Mouse (Mus musculus) skeletal muscle tissue, adult 2 months (tissue): ENCODE measurements around the gene Def6.
A peak's percentile ranks its signal among the peaks of the same experiment; 100 is the strongest.

Source experiments
- DNase-seq: peaks from one replicate; pipeline ENCODE4 v3.0.0-alpha.2; 2012; ENCODE audit warnings: low read depth, low spot score

Def6 gene

DNA sequence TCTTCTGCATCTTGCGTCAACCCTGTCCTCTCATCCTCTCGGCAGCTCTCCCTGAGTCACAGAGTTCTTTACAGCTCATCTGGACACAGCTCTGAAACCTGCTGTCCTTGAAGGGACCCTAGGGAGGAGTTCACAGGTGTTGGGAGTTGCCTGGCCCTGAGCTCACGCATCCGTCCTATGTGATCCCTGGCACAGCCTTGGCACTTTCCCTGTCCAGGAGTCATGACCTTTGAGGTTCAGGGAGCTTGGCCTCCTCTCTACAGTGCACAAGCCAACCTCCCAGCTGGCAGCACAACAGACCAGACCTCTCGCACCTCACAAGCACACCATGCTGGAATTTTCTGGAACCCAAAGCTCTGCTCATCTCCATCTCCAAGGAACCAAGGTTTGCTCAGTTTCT is 33.3 kb downstream of the Def6 start:
- peak; percentile 77 for DNase-seq

DNA sequence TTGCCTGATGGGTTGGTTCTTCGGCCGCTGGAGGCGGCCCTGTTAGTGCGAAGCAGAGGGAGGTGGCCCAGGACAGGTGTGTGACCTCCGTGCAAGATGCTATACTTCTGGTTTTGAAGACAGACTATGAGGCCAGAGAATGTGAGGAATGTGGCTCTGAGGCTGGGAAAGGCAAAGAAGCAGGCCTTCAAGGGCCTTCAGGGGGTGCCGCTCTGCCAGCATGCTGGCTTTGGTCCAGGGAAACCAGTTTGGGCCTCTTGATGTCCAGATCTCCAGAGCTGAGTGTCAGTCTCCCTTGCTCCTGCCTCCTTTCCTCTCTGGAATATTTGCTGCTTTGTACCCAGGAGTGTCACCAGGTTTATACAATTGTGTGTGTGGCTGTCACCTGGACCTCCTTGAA is 34.7 kb downstream of the Def6 start:
- no peak for DNase-seq

DNA sequence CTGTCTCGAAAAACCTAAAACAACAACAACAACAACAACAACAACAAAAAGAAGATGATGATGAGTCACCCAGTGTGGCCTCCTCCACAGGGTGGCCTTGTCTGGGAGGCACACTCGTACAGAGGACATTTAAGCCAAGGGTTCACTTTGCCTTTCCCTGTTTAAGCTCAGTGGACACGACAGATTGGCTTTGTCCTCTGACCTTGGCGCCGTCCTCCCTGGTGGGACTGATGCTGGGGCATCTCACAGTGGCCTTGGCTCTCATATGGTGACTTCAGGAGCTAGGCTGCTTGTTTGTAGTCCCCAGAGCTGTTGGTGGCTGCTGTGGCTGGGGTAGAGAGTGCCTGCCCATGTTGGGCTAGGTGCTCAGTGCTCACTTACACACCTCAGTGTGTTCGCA is 36.6 kb downstream of the Def6 start:
- DNase-seq = no peak

- DNase-seq = no peak
Measured at GRCm38 (mm10) chr17:28244714-28245113, 37.1 kb downstream of the Def6 start.

- DNase-seq = peak; percentile 36
Measured at GRCm38 (mm10) chr17:28246640-28247039, 39.1 kb downstream of the Def6 start.

DNA sequence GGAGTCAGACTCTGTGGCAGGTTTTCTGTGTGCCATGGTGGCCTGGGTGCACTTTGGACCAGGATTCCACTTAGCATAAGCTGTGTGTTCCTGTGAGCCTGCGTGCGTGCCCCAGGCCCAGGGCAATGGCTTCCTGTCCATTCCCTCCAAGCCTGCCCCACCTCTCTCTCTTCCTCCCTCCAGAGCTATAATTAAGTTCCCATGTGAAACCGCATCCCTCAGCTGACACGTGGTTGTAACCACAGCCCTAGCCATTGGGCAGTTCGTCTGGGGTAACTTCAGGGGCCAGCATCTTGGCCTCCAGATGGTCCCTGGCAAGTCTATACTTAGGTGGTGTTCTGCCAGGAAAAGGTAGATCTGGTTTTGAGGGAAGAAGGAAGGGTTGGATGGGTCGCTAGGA is 40.0 kb downstream of the Def6 start:
- DNase-seq = peak; percentile 93

DNA sequence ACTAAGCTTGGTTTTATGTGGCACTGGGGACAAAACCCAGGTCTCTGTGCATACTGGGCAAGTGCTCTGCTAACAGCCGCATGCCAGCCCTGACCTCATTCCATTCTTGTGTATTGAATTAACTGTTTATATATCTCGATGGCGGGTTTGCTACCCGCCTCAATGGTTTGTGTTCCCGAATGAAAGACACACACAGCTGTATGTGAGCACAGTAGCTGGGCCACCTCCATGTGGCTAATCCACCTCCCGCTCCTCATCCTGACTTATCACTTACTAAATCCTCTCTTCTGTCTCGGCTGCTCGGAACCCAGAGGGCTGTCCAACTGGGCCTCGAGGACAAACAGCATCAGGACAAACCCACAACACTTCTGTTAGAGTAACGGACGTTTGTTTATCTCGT is 41.5 kb downstream of the Def6 start:
- no peak for DNase-seq

DNA sequence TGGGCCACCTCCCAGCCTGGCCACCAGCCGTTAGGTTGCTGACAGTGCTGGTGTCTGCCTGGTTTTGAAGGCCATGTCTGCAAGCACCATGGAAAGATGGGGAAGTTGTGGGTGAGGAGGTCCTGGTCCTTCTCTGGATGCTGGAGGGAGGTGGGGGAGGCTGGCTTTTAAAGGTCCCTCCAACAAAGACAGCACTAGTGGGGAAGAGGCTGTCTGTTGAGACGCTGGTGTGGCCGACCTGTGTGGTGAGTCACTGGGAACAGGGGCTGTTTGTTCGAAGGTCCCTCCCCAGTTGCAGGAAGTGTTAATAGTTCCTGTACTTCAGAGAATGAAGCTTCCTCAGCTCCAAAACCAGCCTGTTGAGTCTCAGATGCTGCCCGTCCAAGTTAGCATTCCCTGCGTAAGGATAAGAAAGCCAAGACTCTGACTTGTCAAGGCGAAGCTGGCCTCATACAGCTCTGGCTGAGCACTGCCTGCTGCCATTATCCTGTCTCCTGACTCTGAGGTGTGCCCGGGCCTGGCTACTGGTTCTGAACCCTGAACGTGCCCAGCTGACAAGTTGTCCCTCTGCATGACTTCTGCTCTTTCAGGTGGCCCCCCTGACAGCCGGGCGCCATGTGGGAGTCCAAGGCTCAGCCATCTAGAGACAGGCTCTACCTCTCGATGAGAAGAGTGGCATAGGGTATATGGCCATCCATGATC is 44.2 kb downstream of the Def6 start:
- no peak for DNase-seq

- no peak for DNase-seq
Measured at GRCm38 (mm10) chr17:28252281-28252648, 44.7 kb downstream of the Def6 start.

DNA sequence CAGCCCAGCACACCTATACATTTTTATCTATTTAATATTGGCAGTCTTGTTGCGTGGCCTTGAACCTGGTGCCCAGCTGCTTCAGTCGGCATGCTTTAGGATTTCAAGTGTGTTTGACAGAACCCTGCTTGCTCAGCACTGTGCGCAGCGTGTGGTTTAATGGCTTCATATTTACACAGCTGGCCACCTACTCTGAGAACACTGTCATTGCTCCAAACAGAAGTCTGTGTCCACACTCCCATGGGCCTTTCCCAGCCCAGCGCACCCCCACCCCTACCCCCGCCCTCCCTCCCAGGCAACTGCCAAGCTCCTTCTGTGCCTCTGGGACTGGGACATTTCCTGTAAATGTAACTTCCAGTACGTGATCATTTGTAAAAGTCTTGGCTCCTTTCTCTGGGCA is 45.6 kb downstream of the Def6 start:
- peak; percentile 34 for DNase-seq

DNA sequence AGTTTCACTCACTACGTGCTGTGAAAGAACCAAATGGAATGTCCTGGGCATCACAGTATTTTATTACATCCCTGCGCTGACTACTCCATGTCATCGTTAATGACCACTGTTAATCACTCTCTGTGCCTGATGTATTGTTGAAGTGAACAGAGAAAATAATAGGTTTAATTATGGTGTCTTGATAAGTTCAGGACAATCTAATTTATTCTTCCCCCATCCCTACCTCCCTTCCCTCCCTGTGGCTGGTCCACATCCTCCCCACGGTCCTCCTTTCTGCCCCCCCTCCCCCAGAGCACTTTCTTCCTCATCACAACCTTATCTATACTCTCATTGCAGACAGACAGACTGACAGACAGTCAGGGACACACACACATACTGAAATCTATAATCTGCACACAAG is 47.2 kb downstream of the Def6 start:
- DNase-seq = no peak

- DNase-seq = no peak
Measured at GRCm38 (mm10) chr17:28255651-28256050, 48.1 kb downstream of the Def6 start.

- peak; percentile 73 for DNase-seq
Measured at GRCm38 (mm10) chr17:28256651-28257328, 49.2 kb downstream of the Def6 start.

GRCm38 (mm10) chr17:28258325-28258724 is 50.7 kb downstream of the Def6 start:
- no peak for DNase-seq

GRCm38 (mm10) chr17:28259890-28260542 is 52.4 kb downstream of the Def6 start:
- DNase-seq = peak; percentile 33

DNA sequence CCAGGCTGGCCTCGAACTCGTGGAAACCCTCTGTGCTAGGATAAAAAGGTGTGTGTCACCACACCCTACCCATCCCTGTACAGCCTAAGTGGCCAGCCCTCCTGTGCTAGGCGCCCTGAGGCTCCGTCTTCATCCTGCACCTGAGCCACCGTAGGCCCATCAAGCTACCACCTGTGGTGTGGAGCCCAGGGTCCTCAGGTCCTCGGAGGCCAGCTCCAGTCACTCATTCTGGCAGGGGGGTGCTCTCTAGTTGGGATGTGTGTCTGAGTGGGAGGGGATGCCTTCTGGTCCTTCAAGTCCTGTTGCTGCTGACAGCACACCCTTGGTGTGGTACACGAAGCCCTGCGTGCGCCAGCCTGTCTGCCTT is 52.9 kb downstream of the Def6 start:
- no peak for DNase-seq

DNA sequence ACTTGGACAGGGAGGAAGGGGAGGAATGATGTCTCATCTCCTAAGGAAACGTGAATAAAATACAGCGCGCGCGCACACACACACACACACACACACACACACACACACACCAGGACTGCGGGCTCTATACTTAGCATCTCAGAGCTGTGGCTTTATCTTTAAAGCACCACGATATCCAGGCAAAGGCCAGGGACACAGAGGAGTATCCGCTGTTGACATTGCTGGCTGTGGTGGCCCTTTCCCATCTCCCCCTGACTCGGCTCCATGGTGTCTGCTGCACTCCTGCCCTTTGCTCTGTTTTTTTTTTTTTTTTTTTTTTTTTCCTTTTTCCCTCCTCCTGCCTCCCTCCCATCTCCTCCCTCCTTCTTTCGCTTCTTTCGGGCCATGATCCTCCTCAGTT is 54.2 kb downstream of the Def6 start:
- DNase-seq = no peak

GRCm38 (mm10) chr17:28263181-28263894 is 55.8 kb downstream of the Def6 start:
- no peak for DNase-seq

- DNase-seq = no peak
Measured at GRCm38 (mm10) chr17:28267251-28267650, 59.7 kb downstream of the Def6 start.

DNA sequence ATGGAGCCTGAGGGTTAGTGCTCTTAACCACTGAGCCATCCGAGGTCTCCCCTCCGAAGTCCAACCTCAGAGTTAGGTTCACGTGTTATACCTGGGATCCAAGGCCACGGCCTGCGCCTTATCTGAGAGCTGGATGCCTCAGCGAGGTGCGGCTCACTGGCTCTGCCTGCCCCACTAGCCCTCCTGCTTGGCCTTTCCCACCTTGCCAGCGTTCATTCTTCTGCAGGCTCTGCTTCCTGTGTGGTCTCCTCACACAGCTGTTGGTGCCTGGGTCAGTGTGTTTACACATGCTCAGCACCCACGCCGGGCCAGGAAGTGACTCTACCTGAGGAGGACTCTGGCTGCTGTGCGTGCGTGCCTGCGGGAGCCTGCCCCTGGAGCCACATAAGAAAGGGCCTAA is 62.6 kb downstream of the Def6 start:
- no peak for DNase-seq

- DNase-seq = no peak
Measured at GRCm38 (mm10) chr17:28271537-28272266, 64.1 kb downstream of the Def6 start.

DNA sequence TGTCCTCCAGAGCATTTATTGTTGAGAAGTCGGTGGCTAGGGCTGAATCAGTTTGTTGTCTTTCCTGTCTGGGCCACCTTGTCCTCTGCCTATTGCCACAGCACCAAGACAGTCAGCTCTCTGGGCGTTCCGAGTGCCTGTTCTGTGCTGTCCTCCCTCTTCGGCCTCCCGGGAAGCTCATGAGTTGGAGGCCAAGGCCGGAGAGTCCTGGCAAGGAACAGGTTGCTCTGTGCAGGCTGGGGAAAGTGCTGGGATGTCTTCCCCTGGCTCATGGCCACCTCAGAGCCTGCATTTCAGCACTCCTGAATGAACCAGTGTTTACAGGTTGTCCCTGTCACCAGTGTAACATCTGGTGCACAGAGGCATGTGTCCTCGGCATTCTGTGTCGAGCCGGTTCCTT is 64.7 kb downstream of the Def6 start:
- peak; percentile 64 for DNase-seq
